Mouse (Mus musculus): ENCODE measurements around the gene Tcam1. TPM values are rescaled to one million over a fixed set of nuclear protein-coding genes. Genes with fewer than 3 reads are reported as not detected.

The Tcam1 gene
- polyA plus RNA-seq (2012; ENCODE audit: low replicate concordance): 0.03 and 0.15 TPM in 2 replicates

DNA sequence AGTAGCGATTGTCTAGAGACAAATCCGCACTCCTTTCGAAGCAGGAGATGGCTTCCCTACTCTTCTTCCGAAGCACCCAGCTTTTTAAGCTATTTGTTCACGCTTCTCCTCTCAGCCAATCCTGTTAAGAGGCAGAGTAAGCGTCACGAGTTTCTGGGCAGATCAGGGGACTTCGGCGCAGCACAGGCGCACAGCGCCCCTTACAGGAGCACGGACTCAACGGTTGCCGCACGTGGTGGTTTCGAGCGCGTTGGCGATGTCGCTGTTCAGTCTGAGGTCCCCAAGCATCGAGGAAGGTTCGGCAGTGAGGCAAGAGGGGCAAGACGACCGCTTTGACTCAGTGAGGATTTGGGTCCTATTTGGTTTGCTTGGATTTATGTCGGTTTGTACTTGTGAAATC lies at the start of gene Tcam1:
Gene Tcam1, plus strand, starts transcription at position 219 of the 400 bp plus-strand sequence.

DNA sequence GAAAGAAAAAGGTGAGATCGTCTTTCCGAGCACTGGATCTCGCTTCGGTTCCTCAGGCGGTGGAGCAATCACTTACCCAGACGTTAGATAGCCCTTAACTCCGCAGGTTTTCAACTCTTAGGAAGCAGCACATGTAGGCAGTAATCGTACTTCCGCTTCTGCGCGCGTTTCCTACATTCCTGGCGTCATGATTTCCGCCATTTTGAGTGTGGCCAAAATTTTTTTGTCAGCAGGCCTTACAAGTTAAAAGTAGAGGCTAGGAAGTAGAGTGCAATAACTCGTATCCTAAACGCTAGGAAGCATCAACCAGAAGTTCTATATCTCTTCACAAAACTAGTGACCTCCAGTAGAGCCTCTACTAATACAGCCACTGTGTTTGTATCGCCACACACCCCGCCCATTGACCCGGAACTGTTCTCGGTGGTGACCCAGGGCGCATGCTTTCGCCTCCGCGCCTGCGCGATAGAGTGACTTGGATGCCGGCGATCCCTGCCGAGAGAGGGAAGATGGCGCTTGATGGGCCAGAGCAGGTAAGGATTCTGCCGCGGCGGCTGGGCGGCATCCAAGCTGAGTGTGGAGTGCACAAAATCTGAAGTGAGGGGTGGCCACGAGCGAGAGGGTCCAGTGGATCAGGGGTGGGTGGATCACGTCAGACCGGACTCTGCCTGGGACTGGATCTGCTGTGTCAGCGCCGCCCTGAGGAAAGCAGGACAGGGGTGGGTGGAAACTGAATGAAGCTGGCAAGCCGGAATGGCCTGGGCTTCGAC lies 20.6 kb upstream of the Tcam1 start, which contains the start of the genes Ftsj3 and Psmc5:
Gene Ftsj3, minus strand, starts transcription at position 395 of the 767 bp plus-strand sequence.
Gene Psmc5, plus strand, starts transcription at position 470 of the 767 bp plus-strand sequence.

DNA sequence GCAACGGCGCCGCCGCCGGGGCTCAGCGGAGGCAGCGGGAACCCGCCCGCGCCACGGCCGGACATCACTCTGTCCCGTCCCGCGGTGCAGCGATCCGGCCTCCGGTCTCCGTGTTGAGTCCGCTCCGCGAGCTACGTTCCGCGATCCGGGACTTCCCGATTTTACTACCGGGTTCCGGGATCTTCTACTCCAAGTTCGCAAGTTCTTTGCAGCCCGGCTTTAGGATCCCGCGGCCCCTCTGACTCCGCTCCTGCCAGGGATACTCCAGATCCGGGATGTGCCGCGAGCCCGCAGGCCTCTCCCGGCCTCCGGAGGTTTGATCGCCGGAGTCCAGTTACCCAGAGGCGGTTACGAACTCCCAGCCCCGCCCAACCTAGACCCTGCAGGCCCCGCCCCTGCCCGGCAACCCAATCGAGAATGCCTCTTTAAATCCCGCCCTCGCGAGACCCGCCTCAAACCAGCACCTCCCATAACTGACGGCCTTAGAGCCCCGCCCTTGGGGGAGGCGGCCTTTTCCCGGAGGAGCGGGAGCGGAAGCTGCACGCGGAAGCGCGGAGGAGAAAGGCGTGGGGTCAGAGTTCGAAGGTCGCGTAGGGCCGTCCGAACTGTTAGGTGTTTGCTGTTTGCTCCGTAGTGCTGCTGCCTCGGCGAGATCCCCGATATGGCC lies 3.7 kb upstream of the Tcam1 start, which contains the start of gene Smarcd2:
Gene Smarcd2, minus strand, starts transcription at position 329 of the 667 bp plus-strand sequence.

DNA sequence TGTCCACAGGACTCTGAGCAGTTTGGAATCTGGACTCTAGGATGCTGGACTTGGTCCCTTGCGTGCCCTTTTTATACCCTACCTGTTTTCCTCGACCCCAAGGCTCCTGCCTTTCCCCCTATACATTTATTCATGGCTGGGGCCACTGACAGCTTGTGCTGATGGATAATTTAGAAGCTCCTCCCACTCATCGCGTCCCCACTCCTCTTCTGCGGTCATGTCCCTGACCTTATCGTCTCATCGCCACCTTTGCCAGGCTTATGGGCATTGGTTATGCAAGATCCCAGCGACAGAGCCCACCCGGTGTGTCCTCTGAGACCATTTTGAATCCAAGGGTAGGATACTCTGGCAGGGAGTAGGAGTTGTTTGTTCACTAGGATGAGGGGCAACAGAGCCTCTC lies 25.3 kb downstream of the Tcam1 start, which contains the start of gene Gh:
Gene Gh, minus strand, starts transcription at position 101 of the 400 bp plus-strand sequence.

DNA sequence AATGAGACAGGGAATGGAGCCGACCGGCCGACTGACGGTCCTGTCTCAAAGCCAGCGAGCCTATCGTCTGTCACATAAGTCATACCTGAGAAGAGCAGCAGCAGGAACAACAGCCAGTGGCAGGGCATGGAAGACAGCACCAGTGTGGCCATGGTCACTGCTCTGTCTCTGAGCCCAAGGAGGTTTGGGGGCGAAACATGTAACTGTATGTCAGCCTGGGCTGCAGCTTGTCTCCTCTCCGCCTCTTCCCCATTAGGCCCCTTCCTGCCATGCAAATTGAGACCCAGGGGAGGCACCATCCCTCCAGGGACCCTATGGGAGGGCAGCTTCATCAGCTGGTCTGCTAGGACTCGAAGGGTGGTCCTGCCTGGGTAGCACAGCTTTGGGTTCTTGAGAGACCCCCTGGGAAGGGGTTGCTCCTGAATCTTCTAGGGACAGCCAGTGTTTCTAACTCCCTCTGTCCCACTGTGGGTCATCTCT lies 37.9 kb downstream of the Tcam1 start, which contains the start of gene Cd79b:
Gene Cd79b, minus strand, starts transcription at position 430 of the 480 bp plus-strand sequence.

Other genes starting within 250 kb of the Tcam1 start
- 27.4 and 36.0 TPM in 2 replicates for gene Dcaf7, start 239.8 kb upstream of the Tcam1 start, polyA plus RNA-seq (2012; ENCODE audit: low replicate concordance)
- 10.2 and 13.7 TPM in 2 replicates for gene Taco1, start 210.6 kb upstream of the Tcam1 start, polyA plus RNA-seq (2012; ENCODE audit: low replicate concordance)
- gene Map3k3, start 192.1 kb upstream of the Tcam1 start, polyA plus RNA-seq (2012; ENCODE audit: low replicate concordance): 16.0 and 30.6 TPM in 2 replicates
- not detected in 2 replicates for gene Gm10840, start 115.8 kb upstream of the Tcam1 start, polyA plus RNA-seq (2012; ENCODE audit: low replicate concordance)
- 806 and 995 TPM in 2 replicates for gene Limd2, start 115.8 kb upstream of the Tcam1 start, polyA plus RNA-seq (2012; ENCODE audit: low replicate concordance)
- 75.0 and 75.7 TPM in 2 replicates for gene Strada, start 74.5 kb upstream of the Tcam1 start, polyA plus RNA-seq (2012; ENCODE audit: low replicate concordance)
- gene Ccdc47, start 60.3 kb upstream of the Tcam1 start, polyA plus RNA-seq (2012; ENCODE audit: low replicate concordance): 3.1 and 4.1 TPM in 2 replicates
- 19.5 and 27.8 TPM in 2 replicates for gene Ddx42, start 59.7 kb upstream of the Tcam1 start, polyA plus RNA-seq (2012; ENCODE audit: low replicate concordance)
- 2.7 and 11.3 TPM in 2 replicates for gene Ftsj3, start 20.6 kb upstream of the Tcam1 start, polyA plus RNA-seq (2012; ENCODE audit: low replicate concordance)
- 8.6 and 32.2 TPM in 2 replicates for gene Psmc5, start 20.5 kb upstream of the Tcam1 start, polyA plus RNA-seq (2012; ENCODE audit: low replicate concordance)
- 85.2 and 128 TPM in 2 replicates for gene Smarcd2, start 3.7 kb upstream of the Tcam1 start, polyA plus RNA-seq (2012; ENCODE audit: low replicate concordance)
- gene Gh, start 25.2 kb downstream of the Tcam1 start, polyA plus RNA-seq (2012; ENCODE audit: low replicate concordance): 0.91 TPM in 1 of 2 replicates, not detected in the other
- 300 and 616 TPM in 2 replicates for gene Cd79b, start 38.1 kb downstream of the Tcam1 start, polyA plus RNA-seq (2012; ENCODE audit: low replicate concordance)
- gene Scn4a, start 76.6 kb downstream of the Tcam1 start, polyA plus RNA-seq (2012; ENCODE audit: low replicate concordance): 1.7 and 4.3 TPM in 2 replicates
- gene Prr29, start 88.8 kb downstream of the Tcam1 start, polyA plus RNA-seq (2012; ENCODE audit: low replicate concordance): 0.76 and 1.2 TPM in 2 replicates
- 47.3 and 66.7 TPM in 2 replicates for gene Icam2, start 111.4 kb downstream of the Tcam1 start, polyA plus RNA-seq (2012; ENCODE audit: low replicate concordance)
- 10.3 and 27.7 TPM in 2 replicates for gene Ern1, start 211.2 kb downstream of the Tcam1 start, polyA plus RNA-seq (2012; ENCODE audit: low replicate concordance)

Measured in hematopoietic multipotent progenitor cell, adult 10-12 weeks (in vitro differentiated cells).